Mouse (Mus musculus) brain, embryonic 14.5 days (tissue): ENCODE data around the gene Etfdh.

Experiments
- CTCF ChIP-seq: fragments of 200-500 bp; IDR thresholded peaks from 2 replicates; pipeline ENCODE4 v1.5.1; 2012; ENCODE audit warnings: inconsistent platforms, mild to moderate bottlenecking, moderate library complexity, borderline replicate concordance; ENCODE audit not compliant: insufficient read depth, insufficient read length; ENCODE audit errors: extremely low read depth
- POLR2A ChIP-seq: fragments of 200-500 bp; IDR thresholded peaks from 2 replicates; pipeline ENCODE4 v1.6.1; 2012; ENCODE audit warnings: mild to moderate bottlenecking, inconsistent platforms, borderline replicate concordance; ENCODE audit not compliant: poor library complexity, insufficient read depth, insufficient read length, severe bottlenecking; ENCODE audit errors: extremely low read depth

- TF ChIP-seq POLR2A = no peak
- no peak for TF ChIP-seq CTCF
These were observed 27.4 kb upstream of the Etfdh start for GRCm38 (mm10) chr3:79656682-79657081.
